Mouse (Mus musculus) CH12.LX (cell line): ENCODE measurements around the gene Fap.

Source experiments
- CTCF ChIP-seq, 2 experiments: IDR thresholded peaks in 1 of 2; conservative IDR thresholded peaks in 1 of 2; 2 replicates each; pipeline ENCODE4 v1.5.1; 2011 to 2012; ENCODE audit warnings: low read depth in 2 of 2, low read length in 2 of 2, improper control_type of control experiment in 1 of 2, inconsistent platforms in 1 of 2, mild to moderate bottlenecking in 1 of 2, moderate library complexity in 1 of 2
- E2F4 ChIP-seq: IDR thresholded peaks from 2 replicates; pipeline ENCODE4 v1.6.1; 2011; ENCODE audit warnings: low read depth, low read length, improper control_type of control experiment; ENCODE audit not compliant: insufficient replicate concordance
- GABPA ChIP-seq: IDR thresholded peaks from 2 replicates; pipeline ENCODE4 v1.6.1; 2012; ENCODE audit warnings: low read depth, low read length, improper control_type of control experiment, inconsistent platforms; ENCODE audit not compliant: insufficient replicate concordance
- KAT2A ChIP-seq: IDR thresholded peaks from 2 replicates; pipeline ENCODE4 v1.6.1; 2012; ENCODE audit warnings: low read length, improper control_type of control experiment, inconsistent platforms; ENCODE audit not compliant: insufficient replicate concordance
- POLR2A ChIP-seq: IDR thresholded peaks from 2 replicates; pipeline ENCODE4 v1.6.1; 2011; ENCODE audit warnings: low read depth, mild to moderate bottlenecking, improper control_type of control experiment, low read length

- no peak for TF ChIP-seq KAT2A
- no peak for TF ChIP-seq POLR2A
- TF ChIP-seq CTCF (conservative IDR thresholded peaks at IDR 0.05 in 1 of 2, IDR thresholded peaks at IDR 0.05 in 1 of 2; ENCODE audit: low read depth in 2 of 2, low read length in 2 of 2): no peak
- no peak for TF ChIP-seq E2F4
- no peak for TF ChIP-seq GABPA
These were observed 78.5 kb downstream of the Fap start for GRCm38 (mm10) chr2:62495407-62495806.
